Mouse (Mus musculus) kidney, adult 2 months (tissue): ENCODE measurements around the gene Enho.
"Not testable (repeated sequence)": the region's sequence is repeated elsewhere in the genome, so short reads cannot be mapped to it uniquely, and the experiment has no call there.

Experiments used
- CTCF ChIP-seq: fragments of 200-500 bp; conservative IDR thresholded peaks from 2 replicates; pipeline ENCODE4 v1.5.1; 2011; ENCODE audit warnings: low read depth, mild to moderate bottlenecking, control low read depth, low read length, moderate library complexity, mixed read lengths; ENCODE audit not compliant: insufficient read depth, insufficient read length
- POLR2A ChIP-seq: fragments of 200-500 bp; IDR thresholded peaks from one replicate; pipeline ENCODE4 v1.6.1; 2011; ENCODE audit warnings: low read depth, low read length, control low read depth

- not testable (repeated sequence) for TF ChIP-seq POLR2A, CTCF
Observed at GRCm38 (mm10) chr4:41685882-41686492, 45.9 kb upstream of the Enho start.
